ENCODE assay signal across 8 mouse cellular contexts in genomic region chr13:21811539-21811938, GRCm38 (mm10). TPM values are rescaled to one million over a fixed set of nuclear protein-coding genes. Genes with fewer than 3 reads are reported as not detected.
DNase-seq lines count a peak whose midpoint lies in the region; ATAC-seq and TF ChIP-seq lines count a peak whose summit lies in the region.
"Not testable (repeated sequence)": the region's sequence is repeated elsewhere in the genome, so short reads cannot be mapped to it uniquely, and the experiment has no call there.

Gene Hist1h4m, plus strand, starts transcription at chr13:21811746.

- not testable (repeated sequence) for TF ChIP-seq POLR2A in limb, embryonic 14.5 days (IDR thresholded peaks at IDR 0.05; ENCODE audit: borderline replicate concordance, extremely low read depth, insufficient read depth, insufficient read length); small intestine, adult 2 months (IDR thresholded peaks at IDR 0.05; ENCODE audit: low read depth, low read length)

- DNase-seq in CD8-positive naive resting alpha-beta T cell, adult 2 months (ENCODE audit: low read depth in 2 of 2, low spot score in 2 of 2) = peak; percentile 14 to 28
- peak; percentile 18 to 58 for DNase-seq in cerebellum, postnatal 14 days
- DNase-seq in gastrocnemius, adult 18-20 months (ENCODE audit: low spot score) = peak; percentile 15
- peak; percentile 21 for DNase-seq in heart, postnatal 4 days
- peak; percentile 44 to 46 for DNase-seq in kidney, postnatal 25 days
- not testable (repeated sequence) for DNase-seq in limb, embryonic 14.5 days (ENCODE audit: low spot score); midbrain, embryonic 10.5 days (ENCODE audit: low spot score)

- H3K4me2 ChIP-seq in limb, embryonic 14.5 days (replicated peaks; ENCODE audit: low read depth, low read length, severe bottlenecking) = peak within 1 kb of the TSS; percentile 35; the same call in 1 of the 2 replicates

- TF ChIP-seq CTCF in small intestine, adult 2 months (IDR thresholded peaks at IDR 0.05; ENCODE audit: extremely low read depth, insufficient read length, insufficient replicate concordance, low read depth, low read length) = not testable (repeated sequence)

- not testable (repeated sequence) for H3K9me3 ChIP-seq in limb, embryonic 14.5 days (ENCODE audit: control insufficient read depth, low read length); midbrain, embryonic 10.5 days (replicated peaks)

- H3K4me3 ChIP-seq in limb, embryonic 14.5 days (replicated peaks; ENCODE audit: low read length) = peak within 1 kb of the TSS; percentile 17; the same call in 1 of the 2 replicates
- peak within 1 kb of the TSS; percentile 40 for H3K4me3 ChIP-seq in midbrain, embryonic 10.5 days
- peak within 1 kb of the TSS; percentile 46 for H3K4me3 ChIP-seq in small intestine, adult 2 months (ENCODE audit: low read depth, low read length)

- not testable (repeated sequence) for H3K9ac ChIP-seq in limb, embryonic 14.5 days (ENCODE audit: low read depth, low read length, severe bottlenecking)

- not testable (repeated sequence) for H3K27ac ChIP-seq in limb, embryonic 14.5 days (replicated peaks; ENCODE audit: low read depth, low read length)
- H3K27ac ChIP-seq in midbrain, embryonic 10.5 days (replicated peaks) = peak within 1 kb of the TSS; percentile 71
- H3K27ac ChIP-seq in small intestine, adult 2 months (ENCODE audit: insufficient read depth, low read depth, low read length) = peak within 1 kb of the TSS; percentile 62; the same call in 1 of the 2 replicates

- not testable (repeated sequence) for H3K27me3 ChIP-seq in limb, embryonic 14.5 days (ENCODE audit: control insufficient read depth, insufficient read depth, low read length); midbrain, embryonic 10.5 days (ENCODE audit: low read depth, poor library complexity, severe bottlenecking); small intestine, adult 2 months (ENCODE audit: control insufficient read depth, insufficient read depth, low read length)

- not testable (repeated sequence) for H3K36me3 ChIP-seq in limb, embryonic 14.5 days (ENCODE audit: control insufficient read depth, insufficient read depth, low read length); midbrain, embryonic 10.5 days; small intestine, adult 2 months (ENCODE audit: control insufficient read depth, insufficient read depth, low read length)

- ATAC-seq in limb, embryonic 14.5 days (ENCODE audit: low FRiP score, low read depth) = peak; percentile 69

- H3K4me1 ChIP-seq in limb, embryonic 14.5 days (ENCODE audit: control insufficient read depth, insufficient read depth, low read length); midbrain, embryonic 10.5 days; small intestine, adult 2 months (ENCODE audit: control insufficient read depth, insufficient read depth, insufficient read length, low read length): not testable (repeated sequence)

- no CpG with 5 or more reads among the region's 24 CpGs for WGBS in limb, embryonic 14.5 days
- no CpG with 5 or more reads among the region's 24 CpGs for WGBS in midbrain, embryonic 10.5 days
- WGBS in small intestine, adult 2 months = no CpG with 5 or more reads among the region's 24 CpGs

RNA-seq across cellular contexts. Expression of gene Hist1h4m, which starts in this region (rescaled TPM):
- total RNA-seq in gastrocnemius, adult 18-20 months (2021) = 10 to 100 TPM; 46.0 to 49.7 TPM
- 100 to 1,000 TPM; 679 to 704 TPM for total RNA-seq in heart, postnatal 4 days (2021)
- not detected in 2 replicates for polyA plus RNA-seq in limb, embryonic 14.5 days (2012; rRNA removed)
- polyA plus RNA-seq in limb, embryonic 14.5 days (2014; fragmentation: Nextera tagmentation; extraction: Ambion mirVana) = not detected in 2 replicates
- polyA plus RNA-seq in midbrain, embryonic 10.5 days (2016; fragmentation: Nextera tagmentation; extraction: Ambion mirVana) = not detected in 2 replicates
- polyA plus RNA-seq in small intestine, adult 2 months (2012; rRNA removed) = 16.0 TPM in 1 of 2 replicates, not detected in the other

Comparison
In these comparisons a context has a peak if more than half of its experiments do, and no peak if none do; other contexts are left out.
1. RNA of gene Hist1h4m (total RNA-seq): 679 to 704 TPM in heart, postnatal 4 days; 46.0 to 49.7 TPM in gastrocnemius, adult 18-20 months; every median in the first group is over 10 times any median in the second.
2. Peak in ATAC-seq, H3K4me3 ChIP-seq and H3K4me2 ChIP-seq in limb, embryonic 14.5 days; RNA of the gene not detected or under 1 TPM.
3. Peak in every context shown above with its lines, with median percentiles within 50 percentile points of each other: H3K4me3 ChIP-seq.